Mouse (Mus musculus) c-Kit-negative CD71-positive TER-119-positive erythroid progenitor cells, embryonic 14.5 days (primary cell): Measurements from ENCODE around the gene Asl.

Source experiments
- DNase-seq: peaks from one replicate; pipeline ENCODE4 v3.0.0-alpha.2; 2013; ENCODE audit warnings: low read depth, low spot score

The Asl gene

DNA sequence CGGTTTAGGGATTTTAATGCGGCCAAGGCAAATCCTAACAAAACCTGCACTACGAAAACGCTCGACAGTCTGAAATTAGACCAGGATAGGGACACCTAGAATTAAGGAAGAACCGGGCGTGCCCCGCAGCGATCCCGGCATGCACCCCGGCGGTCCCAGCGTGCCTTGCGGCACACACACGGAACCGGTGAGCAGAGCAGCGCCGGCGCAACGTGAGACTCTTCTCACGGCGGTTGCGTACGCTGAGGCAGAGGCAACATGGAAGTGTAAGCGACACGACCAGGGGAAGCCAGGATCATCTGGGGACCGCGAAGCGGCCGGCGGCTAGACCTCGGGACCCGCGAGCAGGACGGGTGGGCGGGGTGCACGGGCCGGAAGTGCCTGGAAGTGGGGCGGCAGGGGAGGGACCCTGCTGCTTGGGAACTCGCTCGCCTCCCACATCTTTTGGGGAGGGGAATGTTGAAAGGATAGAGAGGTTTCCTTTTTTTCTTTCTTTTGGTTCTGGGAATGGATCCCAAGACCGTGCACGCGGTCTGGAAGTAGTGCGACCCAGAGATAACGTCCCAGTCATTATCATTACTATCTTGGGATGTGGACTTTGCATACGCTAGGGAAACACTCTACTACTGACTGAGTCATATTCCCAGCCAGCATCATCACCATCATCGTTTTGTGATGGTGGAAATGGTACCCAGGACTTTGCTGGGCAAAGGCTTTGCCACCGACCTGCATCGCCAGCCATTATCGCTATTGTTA, at the start of gene Asl, which contains the start of gene Crcp:
Gene Asl (minus strand): TSS at position 106 of the 756 bp plus-strand sequence.
Gene Crcp (plus strand): TSS at position 149 of the 756 bp plus-strand sequence.
- DNase-seq = peak; percentile 65

DNA sequence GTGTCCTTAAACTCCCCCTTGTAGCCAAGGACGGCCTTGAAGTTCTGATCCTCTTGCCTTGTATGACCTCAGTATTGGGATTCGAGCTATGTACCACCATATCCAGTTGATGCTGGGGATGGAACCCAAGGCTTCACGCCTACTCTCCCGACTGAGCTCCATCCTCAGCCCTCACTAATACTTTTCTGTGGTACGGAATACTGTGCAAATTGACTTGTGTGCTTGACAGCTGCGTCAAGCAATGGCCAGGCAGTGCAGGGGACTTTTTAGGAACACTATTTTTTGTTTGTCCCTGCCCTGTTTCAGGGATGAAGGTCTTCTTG, 49.7 kb upstream of the Asl start:
- no peak for DNase-seq

DNA sequence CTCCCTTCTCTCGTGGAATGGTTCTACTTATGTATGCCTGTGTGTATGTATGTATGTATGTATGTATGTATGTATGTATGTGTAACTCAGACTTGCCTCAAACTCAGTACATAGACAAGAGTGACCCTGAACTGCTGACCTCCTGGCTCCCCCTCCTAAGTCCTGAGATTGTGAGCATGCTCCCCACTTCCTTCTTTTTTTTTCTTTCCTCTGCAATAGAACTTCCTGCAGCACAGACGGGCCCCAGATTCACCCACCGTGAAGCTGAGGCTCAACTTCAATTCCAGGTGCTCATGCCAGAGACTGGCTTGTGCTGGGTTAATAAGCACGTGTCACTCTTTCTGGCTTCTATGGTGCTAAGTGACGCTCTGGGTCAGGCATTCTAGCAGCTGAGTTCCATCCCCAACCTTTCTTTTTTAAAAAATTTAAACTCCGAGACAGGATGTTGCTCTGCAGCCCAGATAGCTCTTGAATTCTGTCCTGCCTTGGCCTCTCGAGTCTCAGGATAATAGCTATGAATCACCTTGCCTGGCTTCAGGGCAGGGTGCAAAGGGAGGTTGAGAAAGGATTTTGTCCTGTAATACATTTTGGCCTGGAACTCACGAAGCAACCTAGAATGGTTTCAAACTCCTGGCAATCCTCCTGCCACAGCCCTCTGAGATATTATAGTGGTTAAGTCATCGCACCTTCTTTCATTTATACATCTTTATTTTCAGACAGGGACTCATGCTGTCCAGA, 49.2 kb upstream of the Asl start:
- DNase-seq = no peak

DNA sequence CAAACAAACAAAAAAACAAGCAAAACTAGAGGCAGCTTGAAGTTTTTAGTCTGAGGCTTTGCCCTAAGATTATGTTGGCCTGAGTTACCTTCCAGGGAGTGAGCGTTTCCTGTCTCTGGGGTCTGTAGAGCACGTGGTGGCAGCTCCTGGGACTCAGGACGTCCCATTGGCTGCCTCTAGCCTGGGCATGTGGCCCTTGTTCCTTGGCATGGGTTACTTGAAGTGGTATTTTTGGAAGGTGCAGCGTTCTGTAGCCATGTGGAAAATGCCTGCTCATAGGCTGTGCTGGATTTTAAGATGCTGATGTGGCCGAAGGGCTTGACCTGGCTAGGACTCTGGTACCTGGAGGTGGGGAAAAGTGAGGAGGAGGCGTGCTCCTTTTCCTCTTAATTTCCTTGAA, 47.3 kb upstream of the Asl start:
- no peak for DNase-seq

DNA sequence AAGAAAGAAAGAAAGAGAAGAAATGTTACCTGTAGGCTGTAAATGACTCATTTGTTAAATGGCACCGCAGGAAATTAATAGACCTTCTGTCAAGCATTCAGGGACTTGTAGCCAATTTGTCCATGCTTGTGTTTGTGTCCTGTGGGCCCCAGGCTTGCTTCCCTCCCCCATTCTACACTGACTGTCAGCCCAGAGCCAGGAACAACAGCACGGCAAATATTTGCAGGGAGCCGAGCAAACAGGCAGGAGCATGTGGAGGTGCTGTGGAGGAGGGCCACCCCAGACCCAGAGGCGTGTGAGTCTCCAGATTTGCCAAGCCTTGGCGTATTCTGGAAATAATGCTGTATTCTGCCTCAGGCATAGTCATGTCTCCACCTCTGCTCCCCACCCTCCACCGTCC, 45.4 kb upstream of the Asl start:
- no peak for DNase-seq

DNA sequence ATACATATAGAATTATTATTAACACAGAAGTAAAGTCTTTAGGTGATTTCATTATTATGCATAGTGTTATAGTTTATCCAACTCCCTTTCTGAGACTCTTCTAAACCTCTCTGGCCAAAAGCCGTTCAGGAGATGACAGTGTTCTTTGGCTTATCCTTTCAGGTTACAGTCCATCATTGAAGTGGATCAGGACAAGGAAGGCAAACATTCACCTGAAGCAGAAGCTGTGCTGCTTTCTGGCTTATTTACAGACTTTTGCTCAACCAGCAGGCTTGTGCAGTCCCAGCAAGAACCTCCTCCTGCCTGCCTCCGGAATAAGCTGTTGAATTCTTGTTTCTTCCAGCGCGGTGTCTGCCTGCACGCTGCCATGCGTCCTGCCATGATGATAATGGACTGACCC, 44.0 kb upstream of the Asl start, which contains the start of gene Tpst1:
Gene Tpst1 (plus strand): TSS at position 301 of the 400 bp plus-strand sequence.
- DNase-seq = no peak

DNA sequence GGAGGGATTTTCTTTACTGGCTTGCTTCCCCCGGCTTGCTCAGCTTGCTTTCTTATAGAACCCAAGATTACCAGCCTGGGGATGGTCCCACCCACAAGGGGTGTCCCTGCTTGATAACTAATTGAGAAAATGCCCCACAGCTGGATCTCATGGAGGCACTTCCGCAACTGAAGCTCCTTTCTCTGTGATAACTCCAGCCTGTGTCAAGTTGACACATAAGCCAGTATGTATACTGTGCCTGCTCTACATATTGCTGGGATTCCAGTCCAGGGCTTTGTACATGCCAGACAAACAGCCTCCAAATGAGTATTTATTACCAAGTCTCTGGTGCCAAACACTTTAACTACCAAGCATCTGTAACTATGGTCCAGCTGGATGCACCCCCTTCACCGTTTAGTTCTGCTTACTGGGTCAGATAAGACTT, 38.8 kb upstream of the Asl start:
- no peak for DNase-seq

DNA sequence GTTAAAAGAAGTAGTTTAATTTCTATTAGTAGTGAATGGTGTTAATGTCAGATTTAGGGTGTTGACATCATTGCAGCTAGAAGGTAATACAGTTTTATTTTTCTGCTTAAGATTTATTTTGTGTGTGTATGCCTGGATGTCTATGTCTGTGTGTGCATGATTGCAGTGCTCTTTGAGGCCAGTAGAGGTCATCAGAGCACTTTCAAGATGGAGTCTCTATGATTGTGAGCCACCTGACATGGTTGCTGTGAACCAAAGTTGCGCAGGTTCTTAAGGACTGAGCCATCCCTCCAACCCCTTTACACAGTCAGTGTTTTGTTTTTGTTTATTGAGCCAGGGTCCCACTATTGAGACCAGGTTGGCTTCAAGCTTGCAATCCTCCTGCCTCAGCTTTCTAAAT, 36.5 kb upstream of the Asl start:
- peak; percentile 36 for DNase-seq

DNA sequence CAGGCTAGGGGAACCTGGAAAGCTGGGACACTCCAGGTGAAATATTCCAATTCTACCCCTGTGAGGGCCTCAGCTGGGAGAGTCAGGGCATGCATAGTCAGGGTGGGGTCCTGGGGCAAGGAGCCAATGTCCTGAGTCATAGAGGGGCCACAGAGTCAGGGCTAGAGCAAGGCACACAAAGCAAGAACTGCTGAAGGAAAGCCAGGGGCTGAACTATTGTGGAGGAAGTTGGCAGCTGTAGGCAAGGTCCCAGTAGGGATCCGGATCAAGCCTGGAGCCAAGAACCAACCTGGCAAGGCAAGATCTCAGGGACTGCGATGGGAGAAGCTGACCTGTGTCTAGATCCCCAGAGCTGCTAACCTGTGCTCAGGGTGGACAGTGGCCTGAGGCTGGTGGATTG, 34.7 kb upstream of the Asl start:
- no peak for DNase-seq

DNA sequence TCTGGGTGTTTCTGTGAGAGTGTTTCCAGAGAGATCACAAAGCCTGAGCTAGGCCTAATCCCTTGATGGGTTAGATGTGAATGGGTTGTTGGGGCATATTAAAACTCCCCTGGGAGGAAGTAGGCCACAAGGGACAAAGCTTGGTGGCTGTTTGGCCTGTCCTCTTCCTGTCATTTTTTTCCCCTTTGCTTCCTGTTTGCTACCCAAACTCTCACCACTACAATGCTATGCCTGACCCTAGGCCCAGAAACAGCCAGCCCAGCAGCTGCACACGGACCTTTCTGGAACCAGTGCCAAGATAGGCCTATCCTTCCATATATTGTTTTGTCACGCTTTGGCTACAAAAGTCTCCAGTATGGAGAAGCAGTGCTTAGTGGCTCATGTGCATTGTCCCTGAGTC, 33.0 kb upstream of the Asl start:
- DNase-seq = no peak

DNA sequence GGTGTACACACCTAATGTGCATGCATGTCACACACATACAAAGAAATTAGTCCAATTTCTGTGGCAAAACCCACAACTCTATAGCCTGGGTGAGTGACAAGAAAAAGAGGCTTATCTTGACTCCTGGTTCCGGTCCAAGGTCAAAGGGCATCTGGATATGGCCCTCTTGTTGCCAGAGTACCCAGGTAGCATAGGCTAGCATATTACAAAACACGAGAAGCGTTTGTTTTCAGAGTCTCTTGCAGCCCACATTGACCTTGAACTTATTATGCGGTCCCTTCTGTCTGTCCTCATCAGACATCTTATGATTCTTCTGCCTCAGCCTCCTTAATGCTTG, 31.2 kb upstream of the Asl start:
- no peak for DNase-seq

DNA sequence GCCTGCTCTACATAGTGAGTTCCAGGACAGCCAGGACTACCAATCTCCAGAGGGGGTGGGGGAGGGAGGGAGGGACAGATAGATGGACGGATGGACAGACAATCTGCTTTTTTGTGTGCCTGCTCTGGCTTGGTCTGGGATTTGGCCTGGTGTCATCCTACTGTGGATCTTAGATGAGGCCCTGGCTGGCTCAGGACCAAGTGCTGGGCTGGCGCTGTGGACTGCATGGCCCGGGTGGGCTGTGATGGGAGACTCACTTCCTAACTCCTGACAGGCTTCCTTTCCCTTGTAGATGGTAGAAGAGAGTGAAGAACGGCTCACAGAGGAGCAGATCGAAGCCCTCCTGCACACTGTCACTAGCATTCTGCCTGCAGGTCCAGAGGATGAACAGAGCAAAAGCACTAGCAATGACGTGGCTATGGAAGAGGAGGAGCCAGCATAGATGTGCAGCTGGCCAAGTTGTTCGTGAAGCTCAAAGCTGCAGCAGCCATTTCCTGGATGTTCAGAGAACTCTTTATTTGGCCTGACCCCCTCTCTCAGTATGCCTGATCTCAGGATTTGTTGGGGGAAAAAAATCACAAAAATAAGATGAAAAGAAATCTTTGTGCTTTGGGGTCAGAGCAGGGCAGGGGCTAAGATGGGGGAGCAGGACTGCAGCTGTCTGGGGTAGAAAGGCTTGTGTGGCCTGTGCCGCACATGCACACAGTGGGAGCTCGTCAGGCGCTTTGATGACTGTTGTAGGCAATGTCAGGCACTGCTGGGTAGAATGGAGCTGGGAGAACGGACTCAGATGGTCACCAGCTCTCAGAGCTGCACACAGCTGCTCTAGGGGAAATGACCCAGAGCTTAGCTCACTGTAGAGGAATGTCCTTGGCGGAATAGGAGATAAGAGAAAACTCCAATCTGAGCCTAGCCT, 30.6 kb upstream of the Asl start:
- no peak for DNase-seq

DNA sequence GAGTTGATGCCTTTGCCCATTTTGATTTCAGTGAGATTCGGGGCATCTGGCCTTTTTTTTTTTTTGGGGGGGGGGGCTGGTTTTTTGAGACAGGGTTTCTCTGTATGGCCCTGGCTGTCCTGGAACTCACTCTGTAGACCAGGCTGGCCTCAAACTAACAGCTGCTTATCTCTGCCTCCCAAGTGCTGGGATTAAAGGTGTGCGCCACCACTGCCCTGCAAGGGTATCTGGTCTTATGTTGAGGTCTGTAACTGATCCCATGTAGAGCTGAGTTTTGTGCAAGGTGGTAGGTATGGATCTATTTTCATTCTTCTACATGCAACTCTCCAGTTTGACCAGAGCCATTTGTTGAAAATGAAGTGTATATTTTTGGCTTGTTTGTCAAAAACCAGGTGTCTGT, 27.3 kb upstream of the Asl start:
- DNase-seq = no peak

DNA sequence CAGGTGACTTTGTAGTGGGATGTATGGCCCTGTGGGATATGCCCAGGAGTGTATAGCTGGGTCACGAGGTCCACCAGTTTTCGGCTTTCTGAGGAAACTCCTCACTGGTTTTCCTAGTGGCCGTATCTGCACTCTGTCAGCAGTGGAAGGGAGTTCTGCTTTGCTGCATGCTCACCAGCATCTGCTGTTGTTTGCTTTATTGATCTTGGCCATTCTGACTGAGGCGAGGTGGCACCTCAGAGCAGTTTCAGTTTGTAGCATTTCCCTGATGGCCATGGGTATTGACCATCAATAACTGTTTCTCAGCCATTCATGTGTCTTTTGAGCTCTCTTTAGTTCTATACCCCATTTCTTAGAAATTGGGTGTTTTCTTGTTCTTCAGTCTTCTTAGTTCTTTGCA, 26.6 kb upstream of the Asl start:
- DNase-seq = no peak

DNA sequence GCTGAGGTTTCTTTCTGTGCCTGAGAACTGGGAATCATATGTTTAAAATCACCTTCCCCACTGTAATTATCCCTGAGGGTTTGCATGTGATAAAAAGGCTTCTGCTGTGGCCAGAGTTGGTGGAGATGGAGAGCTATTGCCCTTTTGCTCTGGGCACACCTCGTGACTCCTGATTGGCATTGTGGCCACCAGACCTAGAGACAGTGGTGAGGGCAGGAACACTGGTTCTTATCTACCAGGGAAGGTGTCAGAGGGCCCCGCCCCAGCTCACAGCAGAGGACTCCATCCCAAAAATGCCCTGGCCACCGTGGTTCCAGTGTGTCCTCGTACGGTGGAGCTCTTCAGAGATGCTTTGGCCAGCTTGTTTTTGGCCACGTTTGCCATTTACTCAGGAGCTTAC, 23.9 kb upstream of the Asl start:
- no peak for DNase-seq

DNA sequence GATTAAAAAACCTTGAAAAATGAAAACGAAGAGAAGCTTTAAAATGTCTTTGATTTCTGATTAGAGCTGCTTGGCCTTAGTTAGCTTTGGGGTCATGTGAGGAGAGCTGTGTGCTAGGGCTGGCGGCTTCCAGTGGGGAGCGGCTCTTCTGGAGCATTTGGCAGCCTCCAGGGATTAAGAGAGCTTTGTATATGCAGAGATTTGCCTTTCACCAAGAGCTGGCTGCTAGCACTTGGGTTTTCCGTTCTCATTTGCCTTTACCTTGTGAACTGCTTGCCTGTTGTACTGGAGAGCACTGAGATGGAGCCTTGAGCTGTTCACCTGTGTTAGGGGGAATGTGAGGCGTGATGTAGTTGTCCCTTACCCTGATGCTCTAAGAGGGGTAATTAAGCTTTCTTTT, 23.5 kb upstream of the Asl start:
- DNase-seq = no peak

DNA sequence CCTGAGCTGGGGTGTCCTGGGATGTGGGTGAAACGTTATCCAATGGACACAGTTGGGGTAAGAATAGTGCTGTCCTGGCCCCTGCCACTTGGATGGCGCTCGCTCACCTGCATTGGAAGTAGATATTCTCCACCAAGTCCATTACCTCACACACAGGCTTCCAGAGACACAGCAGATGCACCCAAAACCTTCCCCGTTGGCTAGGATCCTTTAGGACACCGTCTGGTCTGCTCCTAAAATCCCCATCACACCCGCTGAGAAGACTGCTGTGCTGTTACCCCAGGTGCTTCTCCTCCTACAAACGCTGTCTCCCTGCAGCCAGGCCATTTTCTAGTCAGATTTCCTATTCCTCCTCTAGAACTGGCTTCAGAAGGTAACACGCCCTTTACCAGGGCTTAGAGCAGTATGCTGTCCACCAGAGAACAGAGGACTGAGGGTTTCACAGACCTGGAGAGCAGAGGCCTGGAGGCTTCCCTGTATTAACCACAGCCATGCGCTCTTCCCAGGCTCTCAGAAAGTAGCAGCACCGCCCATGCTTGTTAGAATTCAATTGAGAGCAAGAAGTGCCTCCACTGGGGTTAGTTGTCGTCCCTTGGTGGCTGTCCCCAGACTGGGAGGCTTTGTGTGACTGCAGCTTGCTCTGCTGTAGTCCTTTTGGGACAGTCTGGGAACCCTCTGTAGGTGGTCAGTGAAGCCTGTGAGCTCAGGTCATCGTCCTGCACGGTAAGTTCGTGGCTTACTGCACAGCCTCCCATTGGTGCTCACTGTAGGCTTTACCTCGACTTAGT, 22.2 kb upstream of the Asl start:
- DNase-seq = no peak

DNA sequence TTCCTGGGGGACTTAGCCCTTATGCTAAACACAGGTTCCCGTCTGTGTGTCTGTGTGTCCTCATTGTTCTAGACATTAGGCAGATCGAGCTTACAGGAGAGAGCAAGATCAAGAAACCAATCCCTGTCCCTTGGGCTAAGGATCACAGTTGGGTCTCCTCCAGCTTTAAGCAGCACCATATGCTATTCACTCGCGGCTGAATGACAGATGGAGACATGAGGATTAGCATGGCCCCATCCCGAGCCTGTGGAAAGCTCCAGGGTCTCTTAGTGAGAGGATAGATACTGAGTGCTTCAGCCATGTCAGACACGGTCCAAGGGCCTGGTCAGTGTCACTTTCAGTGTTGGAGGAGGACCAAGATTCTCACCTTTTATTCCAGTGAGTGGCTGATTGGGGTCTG, 21.4 kb upstream of the Asl start:
- no peak for DNase-seq

DNA sequence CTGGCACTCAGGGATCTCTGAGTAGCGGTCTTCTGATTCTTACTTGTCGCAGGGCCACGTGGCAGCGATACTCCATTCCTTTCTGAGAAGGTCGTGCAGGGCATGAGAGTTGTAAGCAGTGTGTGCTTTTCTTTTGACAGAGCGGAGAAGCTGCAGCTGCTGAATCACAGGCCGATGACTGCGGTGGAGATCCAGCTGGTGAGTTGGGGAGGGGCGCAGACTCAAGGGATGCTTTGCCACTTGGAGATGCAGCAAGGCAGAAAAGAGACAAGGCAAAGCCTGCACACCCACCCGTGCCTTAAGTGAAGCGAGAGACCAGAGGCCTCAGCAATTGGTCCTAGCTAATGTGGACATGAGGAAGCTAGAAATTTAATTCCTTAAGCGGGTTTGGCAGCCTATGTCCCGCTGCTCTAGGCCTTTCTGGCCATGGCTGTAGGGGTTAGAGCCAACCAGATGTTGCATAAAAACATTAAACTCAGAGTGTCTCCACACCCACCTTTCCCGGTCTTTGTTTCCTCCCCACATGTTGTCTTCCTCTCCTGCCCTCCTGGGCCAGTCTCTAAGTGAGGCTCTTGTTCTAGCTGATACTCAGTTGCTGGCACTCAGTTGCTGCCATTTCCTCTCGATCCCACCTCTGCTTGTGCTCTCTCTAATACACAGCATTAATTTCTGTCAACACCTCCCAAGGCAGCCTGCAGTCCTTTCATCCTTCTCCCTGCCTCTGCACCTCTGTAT, 19.9 kb upstream of the Asl start:
- DNase-seq = no peak

DNA sequence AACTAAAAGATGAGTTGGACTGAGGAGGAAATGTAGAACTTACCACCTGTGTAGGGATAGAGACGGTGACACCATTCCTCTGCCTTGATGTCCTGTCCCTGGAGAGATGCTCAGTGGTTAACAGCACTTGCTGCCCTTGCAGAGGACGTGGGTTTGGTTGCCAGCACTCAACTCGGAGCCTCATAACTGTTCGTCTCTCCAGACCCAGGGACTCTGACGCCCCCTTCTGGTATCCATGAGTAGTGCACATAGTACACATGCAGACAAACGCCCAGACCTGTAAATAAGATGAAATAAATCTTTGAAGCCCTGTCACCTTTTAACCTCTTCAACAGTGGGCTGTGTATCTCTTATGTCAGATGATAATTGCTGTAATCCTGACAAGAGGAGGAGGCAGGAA, 18.0 kb upstream of the Asl start:
- DNase-seq = no peak

DNA sequence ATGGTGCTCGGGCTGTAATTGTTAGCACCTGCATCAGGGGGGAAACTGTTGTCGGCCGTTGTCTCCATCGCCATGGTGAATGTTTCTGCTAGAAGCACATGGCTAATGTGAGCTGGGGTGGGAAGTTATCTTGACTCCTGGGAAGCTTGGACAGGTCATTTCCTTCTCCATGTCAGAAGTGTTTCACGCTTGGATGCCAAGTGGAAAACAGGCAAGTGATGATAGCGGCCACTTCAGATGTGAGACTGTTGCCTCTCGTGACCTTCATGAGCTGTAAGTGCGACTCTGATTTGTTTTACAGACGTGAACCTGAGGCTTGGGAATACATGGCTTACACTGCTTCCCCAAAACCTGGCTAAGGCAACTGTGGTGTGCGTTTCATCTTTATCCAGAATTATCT, 17.5 kb upstream of the Asl start:
- no peak for DNase-seq
